Mouse (Mus musculus) hindbrain, embryonic 13.5 days (tissue): ENCODE measurements around the gene Brap. TPM values are rescaled to one million over a fixed set of nuclear protein-coding genes. Genes with fewer than 3 reads are reported as not detected.

Source experiments
- ATAC-seq: fragments of 200-750 bp; cut with Nextera tagmentation; 2 replicates; pipeline ENCODE4 v1.8.0; 2017; ENCODE audit warnings: moderate TSS enrichment; ENCODE audit not compliant: low FRiP score
- H3K27ac ChIP-seq: fragments of 300-500 bp; sonication (generic); 2 replicates; pipeline ENCODE4 v1.5.1; 2015; ENCODE audit warnings: inconsistent platforms, mild to moderate bottlenecking, moderate library complexity
- H3K27me3 ChIP-seq: fragments of 300-500 bp; sonication (generic); 2 replicates; pipeline ENCODE4 v1.6.1; 2015; ENCODE audit warnings: mild to moderate bottlenecking, inconsistent platforms
- H3K36me3 ChIP-seq: fragments of 300-500 bp; sonication (generic); 2 replicates; pipeline ENCODE4 v1.6.1; 2015; ENCODE audit warnings: mild to moderate bottlenecking, inconsistent platforms
- H3K4me1 ChIP-seq: fragments of 300-500 bp; sonication (generic); replicated peaks from 2 replicates; pipeline ENCODE4 v1.6.1; 2015; ENCODE audit warnings: inconsistent platforms
- H3K4me2 ChIP-seq: fragments of 300-500 bp; sonication (generic); 2 replicates; pipeline ENCODE4 v1.6.1; 2015; ENCODE audit warnings: inconsistent platforms, mild to moderate bottlenecking, moderate library complexity
- H3K4me3 ChIP-seq: fragments of 300-500 bp; sonication (generic); 2 replicates; pipeline ENCODE4 v1.5.1; 2015; ENCODE audit warnings: mild to moderate bottlenecking, inconsistent platforms
- H3K9ac ChIP-seq: fragments of 300-500 bp; sonication (generic); 2 replicates; pipeline ENCODE4 v1.6.1; 2015; ENCODE audit warnings: mild to moderate bottlenecking, inconsistent platforms
- H3K9me3 ChIP-seq: fragments of 300-500 bp; sonication (generic); 2 replicates; pipeline ENCODE4 v1.6.1; 2016; ENCODE audit warnings: inconsistent platforms
- WGBS: fragments of 180-500 bp; shearing (Covaris S2); methylation state at CpG from one replicate; pipeline ENCODE4 v1.1.7; 2015; 5-methylcytosine and 5-hydroxymethylcytosine counted together
- polyA plus RNA-seq: library from polyadenylated mRNA; unstranded; fragments of >200 nt; fragmentation: Nextera tagmentation; extraction: Ambion mirVana; gene quantifications from 2 replicates; pipeline ENCODE4 v1.2.1, GENCODE M21; 2015

The Brap gene
- polyA plus RNA-seq, 1 experiment from 2014 or later, result 44.5 TPM

DNA sequence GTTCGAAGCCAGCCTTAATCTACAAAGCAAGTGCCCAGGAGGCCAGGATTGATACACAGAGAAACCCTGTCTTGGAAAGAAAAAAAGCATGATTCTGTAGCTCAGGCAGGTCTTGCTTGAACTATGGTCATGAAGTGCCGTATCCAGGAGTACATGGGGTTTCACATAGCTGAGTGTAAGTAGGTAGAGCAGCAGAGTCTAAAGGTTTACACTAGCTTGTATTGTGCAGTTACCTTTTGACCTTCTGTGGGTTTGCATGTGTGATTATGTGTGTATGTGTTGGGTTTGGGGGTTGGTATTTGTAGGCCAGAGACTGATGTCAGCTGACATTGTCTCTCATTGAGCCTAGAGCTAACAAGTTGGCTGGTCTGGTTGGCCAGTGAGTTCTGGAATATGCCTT is 69.7 kb downstream of the Brap start:
- Histone ChIP-seq H3K9me3 (no peaks in the 10 kb centered on the region), H3K9ac (no peak overlapping the region), H3K4me2 (no peak overlapping the region), H3K27me3 (no peaks in the 10 kb centered on the region), H3K4me1 (no peaks in the 10 kb centered on the region), H3K36me3 (no peaks in the 10 kb centered on the region; the same call in 1 of the 2 replicates), H3K27ac (no peak overlapping the region), H3K4me3 (no peak overlapping the region)
- WGBS, result 100% methylated on average over 2 of the region's 2 CpGs
- ATAC-seq, result no peak

DNA sequence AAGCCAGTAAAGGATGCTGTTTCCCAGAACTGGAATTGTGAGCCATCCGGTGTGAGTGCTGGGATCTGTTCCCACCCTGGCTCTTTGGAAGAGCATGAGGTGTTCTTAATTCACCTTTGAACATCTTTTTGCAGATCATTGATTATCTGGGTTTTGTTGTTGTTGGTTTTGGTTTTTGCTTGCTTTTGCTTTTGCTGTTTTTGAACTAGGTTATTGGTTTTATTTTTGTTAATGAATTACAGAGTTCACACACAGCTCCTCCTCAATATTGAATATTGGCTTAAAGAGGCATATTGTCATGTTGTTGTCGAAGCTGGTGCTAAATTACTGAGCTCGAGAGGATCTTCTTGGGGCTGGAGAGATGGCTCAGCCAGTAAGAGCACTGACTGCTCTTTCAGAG is 76.3 kb downstream of the Brap start:
- WGBS, result 98% methylated on average over 3 of the region's 3 CpGs
- Histone ChIP-seq H3K27ac (no peak overlapping the region), H3K36me3 (no peaks in the 10 kb centered on the region; the same call in 1 of the 2 replicates), H3K4me1 (no peaks in the 10 kb centered on the region), H3K4me3 (no peak overlapping the region), H3K4me2 (no peak overlapping the region), H3K9me3 (no peaks in the 10 kb centered on the region), H3K27me3 (no peaks in the 10 kb centered on the region), H3K9ac (no peak overlapping the region)
- ATAC-seq, result no peak

Other genes with a start within 250 kb of the Brap start
- 1.9 and 2.2 TPM in 2 replicates for gene Tmem116, start 208.7 kb upstream of the Brap start, polyA plus RNA-seq
- 165 and 166 TPM in 2 replicates for gene Erp29, start 208.1 kb upstream of the Brap start, polyA plus RNA-seq
- gene Adam1b, start 157.1 kb upstream of the Brap start, polyA plus RNA-seq, result 0.13 TPM in 1 of 2 replicates, not detected in the other
- 3.9 TPM in 2 replicates for gene Adam1a, start 115.1 kb upstream of the Brap start, polyA plus RNA-seq
- gene Gm42878, start 115.1 kb upstream of the Brap start, polyA plus RNA-seq, result not detected in 2 replicates
- 55.0 and 59.7 TPM in 2 replicates for gene Mapkapk5, start 114.7 kb upstream of the Brap start, polyA plus RNA-seq
- 104 and 109 TPM in 2 replicates for gene Aldh2, start 66.7 kb upstream of the Brap start, polyA plus RNA-seq
- 1.7 and 1.8 TPM in 2 replicates for gene Acad12, start 41.6 kb upstream of the Brap start, polyA plus RNA-seq
- gene Acad10, start within 50 bp of the Brap start, polyA plus RNA-seq, result 1.7 and 1.9 TPM in 2 replicates
- gene Atxn2, start 50.8 kb downstream of the Brap start, polyA plus RNA-seq, result 60.9 and 68.3 TPM in 2 replicates
- gene Sh2b3, start 177.1 kb downstream of the Brap start, polyA plus RNA-seq, result 6.4 and 6.5 TPM in 2 replicates
- 45.5 and 47.4 TPM in 2 replicates for gene Pheta1, start 188.4 kb downstream of the Brap start, polyA plus RNA-seq